18 mouse cellular contexts compared by ENCODE assay signal in the genomic region with DNA sequence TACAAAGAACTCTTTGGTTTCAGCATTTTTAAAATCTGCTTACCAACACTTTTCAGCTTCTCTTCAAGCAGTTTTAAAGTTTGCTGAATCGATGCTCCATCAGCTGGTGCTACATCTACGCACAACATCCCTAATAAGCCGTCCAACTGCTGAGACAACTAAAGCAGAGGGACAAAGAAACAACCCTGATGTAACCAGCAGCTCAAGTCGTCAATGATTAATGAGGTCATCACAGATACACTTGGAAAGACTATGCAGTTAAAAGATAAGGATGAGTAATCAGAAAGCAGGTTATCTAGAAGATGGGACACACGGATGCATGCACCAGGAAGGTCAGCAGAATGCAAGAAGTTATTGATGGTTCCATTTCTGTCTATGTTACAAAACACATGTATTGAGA.
"Had no signal": no experiment of that assay in that cellular context is flagged by ENCODE, and none has a peak within 500 bp of the region (broad histone marks: within the 10 kb centered on the region; RNA-seq: fewer than 3 reads in every experiment).

No protein-coding gene starts in this region.

- H3K9ac ChIP-seq: limb, embryonic 12.5 days; limb, embryonic 15.5 days; liver, embryonic 12.5 days; liver, embryonic 15.5 days; stomach, embryonic 15.5 days had no signal

- H3K27me3 ChIP-seq: limb, embryonic 12.5 days; limb, embryonic 15.5 days; liver, embryonic 12.5 days; liver, embryonic 15.5 days; stomach, embryonic 15.5 days had no signal

- H3K27ac ChIP-seq: hindbrain, postnatal 0 days; limb, embryonic 12.5 days; limb, embryonic 15.5 days; liver, embryonic 12.5 days; liver, embryonic 15.5 days; stomach, embryonic 15.5 days had no signal

- H3K4me1 ChIP-seq: limb, embryonic 12.5 days; limb, embryonic 15.5 days had no signal

- DNase-seq: kidney, postnatal 25 days; left cerebral cortex, postnatal 4 days; lung, adult 2 months; lung, postnatal 14 days; lung, postnatal 4 days; midbrain, embryonic 14.5 days; right cerebral cortex, postnatal 25 days; spleen, adult 18-20 months; thymus, postnatal 25 days had no signal

- H3K4me2 ChIP-seq: limb, embryonic 12.5 days; limb, embryonic 15.5 days; liver, embryonic 12.5 days; liver, embryonic 15.5 days; midbrain, embryonic 11.5 days; stomach, embryonic 15.5 days had no signal

- H3K36me3 ChIP-seq: liver, embryonic 12.5 days; liver, embryonic 15.5 days had no signal

- H3K9me3 ChIP-seq: limb, embryonic 12.5 days; limb, embryonic 15.5 days; liver, embryonic 12.5 days; liver, embryonic 15.5 days; stomach, embryonic 15.5 days had no signal

- H3K4me3 ChIP-seq: limb, embryonic 12.5 days; limb, embryonic 15.5 days; liver, embryonic 12.5 days; liver, embryonic 15.5 days; stomach, embryonic 15.5 days had no signal

- ATAC-seq: hindbrain, postnatal 0 days; inflammation-experienced regulatory T-cells, adult 6 months; intestine, embryonic 16.5 days; liver, embryonic 12.5 days had no signal
